Mouse (Mus musculus) ES-E14 (cell line): Measurements from ENCODE around the gene Ccnd1.

ENCODE experiments used
- ZC3H11A ChIP-seq: IDR thresholded peaks from 2 replicates; pipeline ENCODE4 v1.6.1; 2012; ENCODE audit warnings: low read depth, mild to moderate bottlenecking, inconsistent platforms, low read length, borderline replicate concordance
- ZNF384 ChIP-seq: IDR thresholded peaks from 2 replicates; pipeline ENCODE4 v1.6.1; 2012; ENCODE audit warnings: low read depth, low read length, inconsistent platforms

- TF ChIP-seq ZNF384 (no peak), ZC3H11A (no peak)
Measured at GRCm38 (mm10) chr7:144933796-144934195, 5.9 kb downstream of the Ccnd1 start.
